Mouse (Mus musculus) kidney, postnatal 0 days (tissue): Measurements from ENCODE around the gene Sh3d21. TPM values are rescaled to one million over a fixed set of nuclear protein-coding genes. Genes with fewer than 3 reads are reported as not detected.

Source experiments
- ATAC-seq: fragments of 200-750 bp; cut with Nextera tagmentation; replicated peaks from 2 replicates; pipeline ENCODE4 v1.8.0; 2017; ENCODE audit warnings: low read depth, moderate number of reproducible peaks, moderate TSS enrichment, moderate library complexity; ENCODE audit not compliant: low FRiP score
- DNase-seq: peaks from one replicate; pipeline ENCODE4 v3.0.0-alpha.2; 2016; ENCODE audit warnings: low spot score
- H3K27ac ChIP-seq: fragments of 300-500 bp; sonication (generic); 2 replicates; pipeline ENCODE4 v1.5.1; 2014; ENCODE audit warnings: mild to moderate bottlenecking
- H3K27me3 ChIP-seq: fragments of 300-500 bp; sonication (generic); 2 replicates; pipeline ENCODE4 v1.6.1; 2014; ENCODE audit warnings: low read length, mixed read lengths; ENCODE audit not compliant: insufficient read depth
- H3K36me3 ChIP-seq: fragments of 300-500 bp; sonication (generic); 2 replicates; pipeline ENCODE4 v1.6.1; 2014; ENCODE audit warnings: low read length, mixed read lengths; ENCODE audit not compliant: insufficient read depth
- H3K4me1 ChIP-seq: fragments of 300-500 bp; sonication (generic); replicated peaks from 2 replicates; pipeline ENCODE4 v1.6.1; 2014; ENCODE audit warnings: antibody characterized with exemption, low read length, mixed read lengths; ENCODE audit not compliant: insufficient read depth
- H3K4me2 ChIP-seq: fragments of 300-500 bp; sonication (generic); 2 replicates; pipeline ENCODE4 v1.6.1; 2014; ENCODE audit warnings: mild to moderate bottlenecking, low read length, moderate library complexity, mixed read lengths
- H3K4me3 ChIP-seq: fragments of 300-500 bp; sonication (generic); replicated peaks from 2 replicates; pipeline ENCODE4 v1.5.1; 2014; ENCODE audit warnings: low read depth, low read length
- H3K9ac ChIP-seq: fragments of 300-500 bp; sonication (generic); 2 replicates; pipeline ENCODE4 v1.6.1; 2014; ENCODE audit warnings: low read depth, low read length
- H3K9me3 ChIP-seq: fragments of 300-500 bp; sonication (generic); replicated peaks from 2 replicates; pipeline ENCODE4 v1.6.1; 2016; ENCODE audit warnings: low read length, inconsistent platforms, mixed read lengths
- CTCF ChIP-seq: IDR thresholded peaks from 2 replicates; pipeline ENCODE4 v1.5.1; 2016; ENCODE audit warnings: antibody characterized with exemption, low read depth, mild to moderate bottlenecking, moderate library complexity
- WGBS: fragments of 180-500 bp; shearing (Covaris S2); extraction: QIAGEN DNeasy Blood & Tissue Kit; methylation state at CpG from one replicate; pipeline ENCODE4 v1.1.7; 2014; 5-methylcytosine and 5-hydroxymethylcytosine counted together
- polyA plus RNA-seq: library from polyadenylated mRNA; unstranded; fragments of >200 nt; fragmentation: Nextera tagmentation; extraction: Ambion mirVana; gene quantifications from 2 replicates; pipeline ENCODE4 v1.2.1, GENCODE M21; 2015

Gene Sh3d21
- polyA plus RNA-seq, 1 experiment from 2014 or later, result 9.7 TPM

GRCm38 (mm10) chr4:126109613-126110373 is 53.5 kb downstream of the Sh3d21 start:
- ATAC-seq (no peak), DNase-seq (no peak)
- no peak for TF ChIP-seq CTCF
- peak overlapping the region; percentile 91 for H3K27ac ChIP-seq
- 64% methylated on average over 10 of the region's 10 CpGs for WGBS
- no peaks in the 10 kb centered on the region for H3K27me3 ChIP-seq
- no peak overlapping the region for H3K4me3 ChIP-seq
- H3K9me3 ChIP-seq, result no peaks in the 10 kb centered on the region
- H3K9ac ChIP-seq, result no peak overlapping the region
- H3K4me2 ChIP-seq, result peak overlapping the region; percentile 41; the same call in 1 of the 2 replicates
- H3K36me3 ChIP-seq, result no peaks in the 10 kb centered on the region
- peaks cover 57% of the 10 kb centered on the region for H3K4me1 ChIP-seq

- ATAC-seq, result no peak
- 69% methylated on average over 8 of the region's 8 CpGs for WGBS
- 0 out of 2 replicates have a peak overlapping the region, but pooled peaks have one; percentile 28 for H3K9ac ChIP-seq
Measured at GRCm38 (mm10) chr4:126108061-126108740, 55.1 kb downstream of the Sh3d21 start.

GRCm38 (mm10) chr4:126105131-126105783 is 58.0 kb downstream of the Sh3d21 start:
- H3K27me3 ChIP-seq, result no peaks in the 10 kb centered on the region
- peaks cover 44% of the 10 kb centered on the region for H3K4me1 ChIP-seq
- WGBS, result 41% methylated on average over 7 of the region's 7 CpGs
- H3K4me3 ChIP-seq, result peak overlapping the region; percentile 97
- TF ChIP-seq CTCF, result no peak
- no peak overlapping the region for H3K27ac ChIP-seq
- no peaks in the 10 kb centered on the region for H3K36me3 ChIP-seq
- DNase-seq (no peak), ATAC-seq (no peak)
- peak overlapping the region; percentile 92; the same call in 1 of the 2 replicates for H3K9ac ChIP-seq
- H3K4me2 ChIP-seq, result peak overlapping the region; percentile 96
- H3K9me3 ChIP-seq, result no peaks in the 10 kb centered on the region

More at GRCm38 (mm10) chr4:126108061-126108740, 55.1 kb downstream of the Sh3d21 start:
- Histone ChIP-seq H3K4me2 (no peak overlapping the region), H3K27ac (peak overlapping the region; percentile 51), H3K36me3 (no peaks in the 10 kb centered on the region), H3K4me3 (no peak overlapping the region), H3K9me3 (no peaks in the 10 kb centered on the region), H3K4me1 (peaks cover 54% of the 10 kb centered on the region), H3K27me3 (no peaks in the 10 kb centered on the region)
- no peak for TF ChIP-seq CTCF
- no peak for DNase-seq

GRCm38 (mm10) chr4:126104261-126105075 is 58.8 kb downstream of the Sh3d21 start:
- WGBS, result 2% methylated on average over 34 of the region's 34 CpGs
- peaks cover 40% of the 10 kb centered on the region for H3K4me1 ChIP-seq

GRCm38 (mm10) chr4:126103590-126104068 is 59.7 kb downstream of the Sh3d21 start, which contains the start of gene Stk40:
Gene Stk40 (plus strand): TSS chr4:126103957.
- peaks cover 39% of the 10 kb centered on the region for H3K4me1 ChIP-seq
- DNase-seq (peak; percentile 100), ATAC-seq (peak; percentile 93)
- peak within 1 kb of the TSS; percentile 92 for H3K9ac ChIP-seq
- H3K4me3 ChIP-seq, result peak within 1 kb of the TSS; percentile 97
- peak; percentile 80 for TF ChIP-seq CTCF
- H3K9me3 ChIP-seq, result no peaks in the 10 kb centered on the region
- H3K27me3 ChIP-seq, result no peaks in the 10 kb centered on the region
- H3K4me2 ChIP-seq, result peak within 1 kb of the TSS; percentile 96
- H3K36me3 ChIP-seq, result no peaks in the 10 kb centered on the region
- peak within 1 kb of the TSS; percentile 89 for H3K27ac ChIP-seq
- 2% methylated on average over 34 of the region's 34 CpGs for WGBS

More at GRCm38 (mm10) chr4:126104261-126105075, 58.8 kb downstream of the Sh3d21 start:
- peak overlapping the region; percentile 92 for H3K9ac ChIP-seq
- DNase-seq (no peak), ATAC-seq (peak; percentile 62)
- peak overlapping the region; percentile 97 for H3K4me3 ChIP-seq
- H3K27ac ChIP-seq, result peak overlapping the region; percentile 89
- H3K4me2 ChIP-seq, result peak overlapping the region; percentile 96
- no peaks in the 10 kb centered on the region for H3K36me3 ChIP-seq
- H3K9me3 ChIP-seq, result no peaks in the 10 kb centered on the region
- no peak for TF ChIP-seq CTCF
- H3K27me3 ChIP-seq, result no peaks in the 10 kb centered on the region
